Mouse (Mus musculus): ENCODE measurements around the gene Osbpl5.

DNA sequence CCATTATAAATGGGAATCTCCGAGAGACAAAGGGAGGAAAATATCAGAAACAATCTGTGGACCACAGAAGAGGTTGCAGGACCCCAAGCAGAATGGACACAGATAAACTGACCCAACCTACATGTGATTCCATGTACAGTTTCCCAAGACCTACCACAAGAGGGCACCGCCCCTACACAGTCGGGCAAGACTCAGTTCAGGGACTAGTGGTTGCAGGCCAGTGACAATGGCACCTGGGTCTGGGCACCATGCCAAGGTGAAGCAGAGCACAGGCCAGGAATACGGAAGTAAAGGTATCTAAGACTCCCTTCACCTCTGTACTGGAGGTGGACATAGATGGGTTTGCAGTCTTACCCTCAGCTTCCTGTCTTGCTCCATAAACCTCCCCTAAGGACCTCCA lies 36.3 kb upstream of the Osbpl5 start:
- peak; percentile 85 for TF ChIP-seq CTCF (IDR thresholded peaks at IDR 0.05; ENCODE audit: low read depth)
- TF ChIP-seq EP300 (optimal IDR thresholded peaks at IDR 0.05): no peak

Measured in stomach, postnatal 0 days (tissue).